Mouse (Mus musculus) natural killer cell, adult 2 months (primary cell): ENCODE data around the gene Asb3.

Source experiments
- DNase-seq, 2 experiments: peaks; one replicate each; pipeline ENCODE4 v3.0.0; 2022; ENCODE audit warnings: low spot score in 2 of 2

The Asb3 gene

GRCm38 (mm10) chr11:30885171-30885871 is at the start of gene Asb3, which contains the start of gene Gpr75:
TSS of gene Asb3 (plus strand) at chr11:30885416.
TSS of gene Gpr75 (plus strand) at chr11:30885358.
- DNase-seq: no peak

- DNase-seq: no peak
These were observed 46.4 kb upstream of the Asb3 start for GRCm38 (mm10) chr11:30838793-30839192.

- DNase-seq: no peak
These were observed 40.9 kb upstream of the Asb3 start for GRCm38 (mm10) chr11:30844355-30844754.

- DNase-seq: no peak
These were observed 12.8 kb upstream of the Asb3 start for GRCm38 (mm10) chr11:30872425-30872824.

- no peak for DNase-seq
These were observed 2.9 kb downstream of the Asb3 start for GRCm38 (mm10) chr11:30888153-30888552.

GRCm38 (mm10) chr11:30896201-30896600 is 11.0 kb downstream of the Asb3 start:
- no peak for DNase-seq

GRCm38 (mm10) chr11:30899312-30899711 is 14.1 kb downstream of the Asb3 start:
- DNase-seq: no peak

GRCm38 (mm10) chr11:30912311-30912710 is 27.1 kb downstream of the Asb3 start:
- no peak for DNase-seq

- no peak for DNase-seq
These were observed 35.4 kb downstream of the Asb3 start for GRCm38 (mm10) chr11:30920641-30921040.

- DNase-seq: no peak
These were observed 38.1 kb downstream of the Asb3 start for GRCm38 (mm10) chr11:30923283-30923682.

- no peak for DNase-seq
These were observed 42.9 kb downstream of the Asb3 start for GRCm38 (mm10) chr11:30928079-30928478.

GRCm38 (mm10) chr11:30928498-30928897 is 43.3 kb downstream of the Asb3 start:
- no peak for DNase-seq

- DNase-seq: no peak
These were observed 58.3 kb downstream of the Asb3 start for GRCm38 (mm10) chr11:30943522-30943921.

GRCm38 (mm10) chr11:30952829-30953228 is 67.6 kb downstream of the Asb3 start:
- DNase-seq: no peak

GRCm38 (mm10) chr11:30953469-30954154 is 68.4 kb downstream of the Asb3 start:
- DNase-seq: peak; percentile 13 to 22

- DNase-seq: peak; percentile 75 to 81
These were observed 69.1 kb downstream of the Asb3 start, which contains the start of gene Erlec1 for GRCm38 (mm10) chr11:30954279-30954725. TSS of gene Erlec1 (minus strand) at chr11:30954335.

- no peak for DNase-seq
These were observed 100.0 kb downstream of the Asb3 start for GRCm38 (mm10) chr11:30985237-30985636.

- peak; percentile 73 to 75 for DNase-seq
These were observed 100.8 kb downstream of the Asb3 start, which contains the start of gene Chac2 for GRCm38 (mm10) chr11:30985877-30986624. TSS of gene Chac2 (minus strand) at chr11:30986350.

GRCm38 (mm10) chr11:30986625-30987017 is 101.4 kb downstream of the Asb3 start:
- DNase-seq: no peak

- DNase-seq: no peak
These were observed 111.5 kb downstream of the Asb3 start for GRCm38 (mm10) chr11:30996670-30997069.

- DNase-seq: no peak
These were observed 113.0 kb downstream of the Asb3 start for GRCm38 (mm10) chr11:30998199-30998598.

GRCm38 (mm10) chr11:30998704-30999103 is 113.5 kb downstream of the Asb3 start:
- no peak for DNase-seq
